Mouse (Mus musculus) T-helper 17 cell (primary cell): ENCODE results near the gene Chtop.

ENCODE experiments used
- in situ Hi-C, 2 experiments: fragments of 300-600 bp; cut with MboI, MseI; formaldehyde crosslinking; loops; 1 replicate in 1 of 2; 2 replicates in 1 of 2; pipeline ENCODE4 v1.15.1; 2025; ENCODE audit warnings: high pct_unique_total_duplicates in 2 of 2

The Chtop gene

DNA sequence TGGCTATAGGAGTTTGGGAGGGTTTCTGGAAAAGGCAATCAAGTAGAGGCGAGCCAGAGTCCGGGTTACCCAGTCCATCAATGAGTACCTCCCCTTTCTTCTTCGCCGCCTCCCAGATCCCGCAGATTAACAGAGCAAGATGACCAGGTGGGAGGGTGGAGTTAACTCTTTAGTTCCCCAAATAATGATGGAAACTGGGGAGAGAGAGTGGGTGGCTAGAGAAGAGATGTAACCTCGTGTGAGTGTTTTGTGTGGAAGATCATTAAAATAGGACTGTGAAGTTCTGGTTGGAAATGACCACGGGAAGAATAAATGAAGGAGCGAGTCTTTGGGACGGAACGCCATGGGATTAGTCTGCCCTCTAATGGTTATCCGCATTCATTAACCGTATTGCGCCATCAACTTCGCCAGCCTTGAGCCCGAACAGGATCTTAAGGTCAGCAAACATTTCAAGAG, 43.0 kb downstream of the Chtop start:
- in situ Hi-C loops = loop anchor here in 1 of 2 experiments (5.0 kb wide), 1 partner anchor 49 kb away; no protein-coding TSS in a partner anchor

- in situ Hi-C loops = loop anchor here in 1 of 2 experiments (5.0 kb wide), 1 partner anchor 48 kb away; no protein-coding TSS in a partner anchor
These were observed 43.5 kb downstream of the Chtop start, which contains the start of gene Npr1 for GRCm38 (mm10) chr3:90465686-90466310. Npr1 (minus strand) TSS chr3:90465866.

DNA sequence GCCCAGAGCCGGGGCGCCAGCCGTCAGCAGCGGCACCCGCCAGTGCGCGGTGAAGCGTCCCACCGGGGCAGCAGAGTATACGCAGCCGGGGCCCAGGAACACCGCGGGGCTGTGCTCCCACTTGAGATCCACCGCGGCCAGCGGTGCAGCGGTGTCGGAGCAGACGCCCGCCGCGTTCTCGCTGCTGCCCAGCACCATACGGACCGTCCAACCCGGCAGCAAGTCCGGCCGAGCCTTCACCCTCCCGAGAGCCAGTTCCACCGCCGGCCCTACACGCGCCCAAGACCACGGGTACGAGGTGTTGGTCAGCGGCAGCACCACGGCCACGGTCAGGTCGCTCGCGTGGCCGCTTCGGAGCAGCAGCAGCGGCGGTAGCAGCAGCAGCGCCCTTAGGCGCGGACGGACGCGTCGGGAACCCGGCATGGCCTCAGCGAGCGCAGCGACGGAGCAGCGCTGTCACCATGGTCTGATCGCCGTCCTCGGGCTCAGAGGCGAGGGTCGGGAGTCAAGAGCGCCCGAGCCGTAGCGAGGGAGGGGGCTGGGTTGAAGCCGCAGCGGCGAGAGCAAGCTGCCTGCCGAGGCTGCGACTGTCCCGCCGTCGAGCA, 44.1 kb downstream of the Chtop start:
- in situ Hi-C loops = loop anchor here in 1 of 2 experiments (5.0 kb wide), 1 partner anchor 48 kb away; no protein-coding TSS in a partner anchor

GRCm38 (mm10) chr3:90464552-90465080, 44.7 kb downstream of the Chtop start:
- in situ Hi-C loops = loop anchor here (5.0 kb wide), 1 partner anchor 47 kb away; no protein-coding TSS in a partner anchor

DNA sequence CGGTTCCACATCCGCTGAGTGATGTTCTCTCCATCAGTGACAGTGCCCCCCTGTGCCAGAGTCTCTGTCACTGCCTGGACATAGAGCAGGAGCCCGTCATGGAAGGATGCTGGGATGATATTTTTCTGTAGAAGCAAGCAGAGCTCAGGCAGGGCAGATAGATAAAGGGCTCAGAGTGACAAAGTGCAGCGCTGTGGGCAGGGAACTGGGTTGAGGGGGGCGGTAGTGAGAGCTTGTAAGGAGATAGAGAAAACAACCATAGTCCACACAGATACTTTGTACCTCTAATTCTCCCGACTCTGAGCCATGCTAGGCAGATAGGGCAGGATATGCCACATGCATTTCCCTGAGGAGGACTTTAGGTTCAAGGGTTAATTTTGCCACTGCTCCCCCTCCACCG, 46.7 kb downstream of the Chtop start:
- in situ Hi-C loops = loop anchor here in 1 of 2 experiments (5.0 kb wide), 1 partner anchor 45 kb away; no protein-coding TSS in a partner anchor

- in situ Hi-C loops = loop anchor here in 1 of 2 experiments (5.0 kb wide), 1 partner anchor 45 kb away; no protein-coding TSS in a partner anchor
These were observed 47.4 kb downstream of the Chtop start for GRCm38 (mm10) chr3:90461935-90462334.

DNA sequence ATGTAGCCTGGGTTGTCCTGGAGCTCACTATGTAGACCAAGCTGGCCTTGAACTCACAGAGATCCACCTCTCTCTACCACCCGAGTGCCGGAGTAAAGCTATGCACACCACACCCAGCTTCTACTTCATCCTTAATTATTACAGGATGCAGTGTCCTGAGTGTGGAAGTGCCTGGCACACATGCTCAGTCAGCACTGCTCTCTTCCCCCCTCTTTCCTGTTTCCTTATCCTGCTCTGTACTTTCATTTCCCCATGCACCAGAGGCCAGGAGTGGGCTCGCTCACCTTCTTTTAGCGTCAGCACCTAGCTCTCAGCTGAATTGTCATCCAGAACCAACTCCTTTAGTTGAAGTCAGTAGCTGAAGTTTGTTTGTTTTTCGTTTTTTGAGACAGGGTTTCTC, 49.0 kb downstream of the Chtop start:
- in situ Hi-C loops = loop anchor here in 1 of 2 experiments (5.0 kb wide), 1 partner anchor 43 kb away; no protein-coding TSS in a partner anchor

- in situ Hi-C loops = loop anchor here in 1 of 2 experiments (5.0 kb wide), 1 partner anchor 42 kb away; no protein-coding TSS in a partner anchor
These were observed 49.6 kb downstream of the Chtop start for GRCm38 (mm10) chr3:90459727-90460126.

- in situ Hi-C loops = no loop called here
These were observed 54.4 kb downstream of the Chtop start for GRCm38 (mm10) chr3:90454931-90455330.

GRCm38 (mm10) chr3:90451396-90452095, 57.8 kb downstream of the Chtop start:
- in situ Hi-C loops = no loop called here

GRCm38 (mm10) chr3:90450874-90451273, 58.4 kb downstream of the Chtop start:
- in situ Hi-C loops = no loop called here
